Mouse (Mus musculus): ENCODE results near the gene Ddx49. TPM values are rescaled to one million over a fixed set of nuclear protein-coding genes. Genes with fewer than 3 reads are reported as not detected.

Ddx49 gene
- polyA plus RNA-seq, 1 experiment from 2014 or later, result 53.8 TPM

DNA sequence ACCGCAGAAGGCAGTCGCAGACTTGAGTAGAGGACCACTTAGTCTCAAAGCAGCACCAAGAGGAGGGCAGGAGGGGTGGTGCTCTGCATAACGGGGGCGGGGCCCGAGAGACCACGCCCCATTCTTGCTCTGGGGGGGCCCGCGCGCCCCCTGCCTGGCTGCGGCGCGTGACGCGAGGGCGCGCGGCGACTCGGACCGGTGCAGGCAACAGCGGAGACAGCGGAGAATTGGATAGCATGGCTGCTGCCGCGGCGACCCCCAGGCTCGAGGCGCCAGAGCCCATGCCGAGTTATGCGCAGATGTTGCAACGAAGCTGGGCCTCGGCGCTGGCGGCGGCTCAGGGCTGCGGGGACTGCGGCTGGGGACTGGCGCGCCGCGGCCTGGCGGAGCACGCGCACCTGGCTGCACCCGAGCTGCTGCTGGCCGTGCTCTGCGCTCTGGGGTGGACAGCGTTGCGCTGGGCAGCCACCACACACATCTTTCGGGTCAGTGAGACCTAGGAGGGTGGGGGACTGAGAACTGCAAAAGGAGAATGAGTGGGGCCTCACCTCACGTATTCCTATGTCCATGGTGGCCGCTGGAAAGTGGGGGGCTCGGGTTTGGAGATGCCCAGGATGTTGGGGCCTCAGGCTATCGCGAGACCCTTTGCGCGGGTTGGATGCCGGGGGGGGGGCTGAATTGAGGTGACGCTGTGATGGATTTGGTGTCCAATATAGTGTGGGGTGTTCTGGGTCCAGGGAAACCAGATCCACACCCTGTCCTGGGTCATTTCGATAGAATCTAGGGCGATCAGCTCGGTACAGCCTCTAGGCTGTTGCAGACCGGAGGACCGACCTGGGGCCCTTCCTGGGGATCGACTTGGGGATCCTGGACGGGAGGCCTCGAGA is 13.6 kb upstream of the Ddx49 start, which contains the start of gene Cers1:
TSS of gene Cers1 (plus strand) at position 152 of the 887 bp plus-strand sequence.
- peak within 1 kb of the TSS; percentile 63 for H3K4me2 ChIP-seq (replicated peaks)
- H3K27ac ChIP-seq (replicated peaks), result peak within 1 kb of the TSS; percentile 89
- ATAC-seq (replicated peaks), result peak; percentile 44
- peaks cover 32% of the 10 kb centered on the region for H3K36me3 ChIP-seq
- H3K9ac ChIP-seq (replicated peaks), result peak within 1 kb of the TSS; percentile 74
- peaks cover 32% of the 10 kb centered on the region for H3K4me1 ChIP-seq
- H3K9me3 ChIP-seq, result no peaks in the 10 kb centered on the region
- H3K4me3 ChIP-seq, result peak within 1 kb of the TSS; percentile 63
- H3K27me3 ChIP-seq, result no peaks in the 10 kb centered on the region
- 1% methylated on average over 66 of the region's 66 CpGs for WGBS

DNA sequence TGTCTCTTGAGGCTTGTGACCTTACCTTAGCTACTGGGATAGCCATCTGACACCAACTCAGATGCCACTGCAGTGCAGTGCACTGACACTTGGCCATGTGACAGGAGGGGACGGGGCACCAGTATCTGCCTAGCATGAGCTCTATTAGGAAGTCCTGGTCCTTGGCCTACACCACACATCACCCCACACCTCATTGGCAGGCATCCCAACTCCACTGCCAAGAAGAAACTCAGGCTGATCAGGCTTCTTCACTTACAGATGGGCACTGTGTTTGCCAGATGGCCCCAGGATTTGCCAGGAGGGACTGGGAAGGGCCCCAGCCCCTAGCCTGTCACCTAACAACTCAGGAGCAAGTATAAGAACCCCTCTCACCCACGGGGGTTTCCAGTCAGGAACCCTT is 11.1 kb upstream of the Ddx49 start:
- Histone ChIP-seq H3K4me1 (peaks cover 32% of the 10 kb centered on the region), H3K27me3 (no peaks in the 10 kb centered on the region), H3K4me3 (no peak overlapping the region), H3K9ac (replicated peaks) (no peak overlapping the region), H3K9me3 (no peaks in the 10 kb centered on the region), H3K4me2 (replicated peaks) (no peak overlapping the region), H3K27ac (replicated peaks) (no peak overlapping the region), H3K36me3 (peaks cover 39% of the 10 kb centered on the region)
- WGBS, result 68% methylated on average over 2 of the region's 2 CpGs
- no peak for ATAC-seq (replicated peaks)

DNA sequence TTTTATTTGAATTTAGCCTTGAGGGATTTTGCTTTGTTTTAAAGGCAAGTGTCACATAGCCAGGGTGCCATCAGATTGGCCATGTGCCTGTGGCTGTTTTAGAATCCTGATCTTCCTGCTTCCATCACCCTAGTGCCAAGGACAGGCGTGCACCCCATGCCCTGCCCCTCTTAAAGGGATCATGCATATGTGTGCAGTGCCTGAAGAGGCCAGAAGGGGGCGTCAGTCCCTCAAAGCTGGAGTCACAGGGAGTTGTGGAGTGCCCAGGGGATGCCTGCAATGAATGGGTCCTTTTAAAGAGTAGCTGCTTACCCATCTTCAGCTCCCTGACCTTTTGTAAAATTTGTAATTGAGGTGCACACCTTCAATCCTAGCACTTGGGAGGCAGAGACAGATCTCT is 7.0 kb upstream of the Ddx49 start:
- Histone ChIP-seq H3K4me1 (peaks cover 5% of the 10 kb centered on the region), H3K4me3 (no peak overlapping the region), H3K27ac (replicated peaks) (no peak overlapping the region), H3K9me3 (no peaks in the 10 kb centered on the region), H3K36me3 (peaks cover 72% of the 10 kb centered on the region), H3K27me3 (no peaks in the 10 kb centered on the region), H3K9ac (replicated peaks) (no peak overlapping the region), H3K4me2 (replicated peaks) (no peak overlapping the region)
- ATAC-seq (replicated peaks), result no peak
- 19% methylated on average over 2 of the region's 2 CpGs for WGBS

DNA sequence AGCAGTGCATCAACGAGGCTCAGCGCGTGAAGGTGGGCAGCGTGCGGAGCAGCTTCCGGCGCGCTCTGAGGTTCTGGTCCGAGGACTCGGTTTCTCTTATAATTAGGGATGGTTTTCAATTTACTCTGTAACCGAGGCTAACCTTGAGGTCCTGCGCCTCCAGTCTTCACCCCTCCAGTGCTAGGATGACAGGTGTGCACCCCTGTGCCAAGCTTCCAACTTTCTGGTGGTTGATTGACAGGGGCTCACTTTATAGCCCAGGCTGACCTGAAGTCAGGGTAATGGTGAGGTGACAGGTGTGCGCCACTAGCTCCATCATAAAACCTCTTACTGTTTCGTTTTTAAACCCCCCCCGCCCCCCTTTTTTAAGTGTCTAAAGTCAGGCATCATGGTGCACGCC is 612 bp upstream of the Ddx49 start:
- peak; percentile 51 for ATAC-seq (replicated peaks)
- Histone ChIP-seq H3K27me3 (no peaks in the 10 kb centered on the region), H3K4me2 (replicated peaks) (peak overlapping the region; percentile 91), H3K9me3 (no peaks in the 10 kb centered on the region), H3K27ac (replicated peaks) (peak overlapping the region; percentile 74), H3K4me1 (peaks cover 28% of the 10 kb centered on the region), H3K4me3 (peak overlapping the region; percentile 81), H3K36me3 (peaks cover 40% of the 10 kb centered on the region), H3K9ac (replicated peaks) (peak overlapping the region; percentile 68)
- 5% methylated on average over 16 of the region's 16 CpGs for WGBS

DNA sequence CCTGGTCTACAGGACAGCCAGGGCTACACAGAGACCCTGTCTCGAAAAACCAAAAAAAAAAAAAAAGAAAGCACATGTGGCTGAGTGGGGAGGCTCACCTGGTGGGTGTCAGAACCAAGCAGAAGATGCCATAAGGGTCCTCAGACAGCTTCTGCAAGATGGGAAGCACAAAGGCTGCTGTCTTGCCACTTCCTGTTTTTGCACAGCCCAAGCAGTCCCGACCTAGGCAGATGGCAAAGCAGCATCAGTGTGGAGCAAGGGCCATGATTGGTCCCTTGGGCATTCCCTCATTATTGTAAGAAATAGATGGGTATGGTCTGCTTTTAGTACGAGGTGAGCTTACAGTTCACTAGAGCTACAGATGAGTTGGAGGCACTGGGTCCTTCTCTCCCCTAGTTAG is 1.4 kb downstream of the Ddx49 start:
- WGBS, result 91% methylated on average over 3 of the region's 3 CpGs
- no peak for ATAC-seq (replicated peaks)
- H3K4me2 ChIP-seq (replicated peaks), result no peak overlapping the region
- no peaks in the 10 kb centered on the region for H3K9me3 ChIP-seq
- H3K4me1 ChIP-seq, result peaks cover 28% of the 10 kb centered on the region
- H3K27me3 ChIP-seq, result no peaks in the 10 kb centered on the region
- H3K4me3 ChIP-seq, result no peak overlapping the region
- H3K9ac ChIP-seq (replicated peaks), result no peak overlapping the region
- H3K36me3 ChIP-seq, result peaks cover 43% of the 10 kb centered on the region
- H3K27ac ChIP-seq (replicated peaks), result no peak overlapping the region

DNA sequence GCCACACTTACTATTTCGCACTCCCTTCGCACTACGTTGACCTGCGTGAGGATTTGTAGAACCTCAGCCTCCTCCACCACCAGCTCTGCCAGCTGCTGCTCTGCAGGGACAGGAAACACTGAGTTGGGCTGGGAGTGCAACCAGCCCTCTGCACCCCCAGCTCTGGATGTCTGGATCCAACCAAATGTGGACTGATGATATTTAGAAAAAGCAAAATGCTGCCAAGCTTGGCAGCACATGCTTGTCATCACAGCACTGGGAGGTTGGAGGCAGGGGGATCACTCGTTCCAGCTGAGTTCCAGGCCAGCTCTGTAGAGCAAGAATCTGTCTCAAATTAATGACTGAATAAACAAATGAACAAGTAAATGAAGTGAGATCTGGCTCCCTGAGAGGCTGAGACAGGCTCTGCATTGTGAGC is 8.3 kb downstream of the Ddx49 start:
- ATAC-seq (replicated peaks), result no peak
- H3K9me3 ChIP-seq, result no peaks in the 10 kb centered on the region
- 77% methylated on average over 5 of the region's 5 CpGs for WGBS
- H3K4me2 ChIP-seq (replicated peaks), result no peak overlapping the region
- no peaks in the 10 kb centered on the region for H3K27me3 ChIP-seq
- H3K4me3 ChIP-seq, result no peak overlapping the region
- H3K27ac ChIP-seq (replicated peaks), result no peak overlapping the region
- H3K4me1 ChIP-seq, result no peaks in the 10 kb centered on the region
- no peak overlapping the region for H3K9ac ChIP-seq (replicated peaks)
- H3K36me3 ChIP-seq, result peaks cover 89% of the 10 kb centered on the region

DNA sequence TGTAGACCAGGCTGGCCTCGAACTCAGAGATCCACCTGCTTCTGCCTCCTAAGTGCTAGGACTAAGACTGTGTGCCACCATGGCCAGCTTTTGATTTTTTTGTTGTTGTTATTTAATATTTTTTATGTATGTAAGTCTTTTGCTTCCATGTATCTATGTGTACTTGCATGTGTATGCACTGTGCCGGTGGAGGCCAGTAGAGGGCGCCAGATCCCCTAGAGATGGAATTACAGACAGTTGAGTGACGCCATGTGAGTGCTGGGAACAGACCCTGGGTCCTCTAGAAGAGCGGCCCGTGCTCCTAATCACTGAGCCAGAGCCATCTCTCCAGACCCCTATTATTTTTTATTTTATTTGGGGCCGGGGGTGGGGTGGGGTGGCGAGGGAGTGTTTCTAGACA is 15.6 kb downstream of the Ddx49 start:
- 89% methylated on average over 8 of the region's 8 CpGs for WGBS
- no peaks in the 10 kb centered on the region for H3K27me3 ChIP-seq
- H3K4me1 ChIP-seq, result peaks cover 16% of the 10 kb centered on the region
- peaks cover 49% of the 10 kb centered on the region for H3K36me3 ChIP-seq
- H3K4me2 ChIP-seq (replicated peaks), result no peak overlapping the region
- H3K4me3 ChIP-seq, result no peak overlapping the region
- no peak overlapping the region for H3K27ac ChIP-seq (replicated peaks)
- no peak overlapping the region for H3K9ac ChIP-seq (replicated peaks)
- ATAC-seq (replicated peaks), result no peak
- H3K9me3 ChIP-seq, result no peaks in the 10 kb centered on the region

DNA sequence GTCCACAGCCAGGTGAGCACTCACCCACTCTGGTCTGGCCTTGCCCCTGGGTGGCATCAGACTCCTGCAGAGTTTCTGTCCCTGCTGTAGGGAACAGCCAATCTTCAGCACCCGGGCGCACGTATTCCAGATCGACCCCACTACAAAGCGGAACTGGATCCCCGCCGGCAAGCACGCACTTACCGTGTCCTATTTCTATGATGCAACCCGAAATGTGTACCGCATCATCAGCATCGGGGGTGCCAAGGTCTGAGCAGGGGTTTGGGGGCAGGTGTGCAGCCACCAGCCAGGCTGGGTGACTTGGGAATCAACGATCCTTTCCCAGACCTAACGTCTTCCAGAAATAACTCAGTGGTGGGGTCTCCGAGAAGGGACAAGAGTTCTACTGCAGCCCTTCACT is 17.0 kb downstream of the Ddx49 start:
- Histone ChIP-seq H3K27me3 (no peaks in the 10 kb centered on the region), H3K4me3 (no peak overlapping the region), H3K36me3 (peaks cover 34% of the 10 kb centered on the region), H3K27ac (replicated peaks) (no peak overlapping the region), H3K9me3 (no peaks in the 10 kb centered on the region), H3K4me2 (replicated peaks) (no peak overlapping the region), H3K4me1 (peaks cover 16% of the 10 kb centered on the region), H3K9ac (replicated peaks) (no peak overlapping the region)
- no peak for ATAC-seq (replicated peaks)
- 97% methylated on average over 15 of the region's 15 CpGs for WGBS

DNA sequence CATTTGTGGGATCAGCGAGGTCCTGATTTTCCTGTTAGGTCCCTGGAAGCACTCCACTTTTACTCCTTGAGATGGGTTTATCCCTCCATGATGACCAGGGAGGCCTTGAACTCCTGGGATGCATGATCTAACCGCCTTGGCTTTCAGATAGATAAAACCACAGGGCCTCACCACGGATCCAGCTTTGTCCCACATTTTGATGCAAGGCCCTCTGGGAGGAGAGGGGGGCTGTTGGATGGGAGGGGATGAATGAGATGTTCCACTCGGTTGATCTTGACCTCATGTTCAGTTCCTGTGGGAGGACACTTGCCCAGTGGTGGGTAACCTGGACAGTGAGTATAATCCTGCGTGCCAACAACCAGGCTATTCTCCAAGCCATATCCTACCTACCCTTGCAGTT is 17.9 kb downstream of the Ddx49 start:
- peaks cover 16% of the 10 kb centered on the region for H3K4me1 ChIP-seq
- no peak overlapping the region for H3K4me2 ChIP-seq (replicated peaks)
- H3K9me3 ChIP-seq, result no peaks in the 10 kb centered on the region
- WGBS, result 79% methylated on average over 5 of the region's 5 CpGs
- no peak overlapping the region for H3K27ac ChIP-seq (replicated peaks)
- no peaks in the 10 kb centered on the region for H3K27me3 ChIP-seq
- no peak overlapping the region for H3K9ac ChIP-seq (replicated peaks)
- no peak for ATAC-seq (replicated peaks)
- H3K4me3 ChIP-seq, result no peak overlapping the region
- H3K36me3 ChIP-seq, result peaks cover 28% of the 10 kb centered on the region

DNA sequence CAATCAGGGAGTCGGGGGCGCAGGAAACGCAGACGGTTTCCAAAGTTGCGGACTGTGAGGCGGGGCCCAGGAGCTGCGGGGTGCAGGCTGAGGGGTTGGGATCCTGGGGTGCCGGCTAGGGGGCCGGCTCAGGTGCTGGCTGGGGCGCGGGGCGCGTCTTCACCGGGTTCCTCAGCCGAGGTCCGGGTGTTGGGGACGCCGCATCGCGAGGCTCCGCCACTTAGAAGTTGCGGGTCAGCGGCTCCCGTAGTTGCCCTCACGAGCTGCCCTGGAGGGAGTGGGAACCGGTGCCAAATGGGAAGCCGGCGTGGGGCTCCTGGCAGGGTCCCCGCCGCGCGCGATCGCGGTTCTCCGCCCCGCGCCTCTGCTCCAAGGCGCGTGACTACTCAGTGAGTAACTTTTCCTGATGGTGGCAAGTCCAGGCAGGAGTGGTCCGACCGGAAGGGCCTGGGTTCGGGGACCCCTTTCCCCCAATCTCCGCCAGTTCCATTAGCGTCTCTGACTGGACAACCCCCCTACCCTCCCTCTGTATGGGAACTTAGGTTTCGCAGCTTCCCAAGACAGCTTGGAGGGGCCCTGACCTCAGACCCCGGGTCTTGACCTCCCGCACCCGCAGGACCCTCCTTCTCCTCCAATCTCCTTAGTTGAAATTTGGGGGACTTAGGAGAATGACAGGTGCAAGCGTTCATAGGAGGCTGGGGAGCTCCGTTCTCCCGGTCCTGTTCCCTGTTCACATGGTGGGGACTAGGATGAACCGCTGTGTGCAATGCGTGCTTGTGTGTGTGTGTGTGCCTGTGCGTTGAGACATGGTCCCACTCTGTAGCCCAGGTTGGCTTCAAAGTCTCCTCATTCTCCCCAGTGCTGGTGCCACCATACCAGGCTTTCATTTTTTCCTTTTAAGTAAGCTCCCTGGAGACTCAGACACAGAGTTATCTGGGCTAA is 18.9 kb downstream of the Ddx49 start:
- H3K4me2 ChIP-seq (replicated peaks), result peak overlapping the region; percentile 89
- peak; percentile 66 for ATAC-seq (replicated peaks)
- H3K36me3 ChIP-seq, result peaks cover 20% of the 10 kb centered on the region
- H3K9me3 ChIP-seq, result no peaks in the 10 kb centered on the region
- H3K4me1 ChIP-seq, result peaks cover 16% of the 10 kb centered on the region
- peak overlapping the region; percentile 92 for H3K9ac ChIP-seq (replicated peaks)
- WGBS, result under 1% methylated on average over 54 of the region's 55 CpGs
- peak overlapping the region; percentile 56 for H3K27ac ChIP-seq (replicated peaks)
- peak overlapping the region; percentile 70 for H3K4me3 ChIP-seq
- H3K27me3 ChIP-seq, result no peaks in the 10 kb centered on the region

DNA sequence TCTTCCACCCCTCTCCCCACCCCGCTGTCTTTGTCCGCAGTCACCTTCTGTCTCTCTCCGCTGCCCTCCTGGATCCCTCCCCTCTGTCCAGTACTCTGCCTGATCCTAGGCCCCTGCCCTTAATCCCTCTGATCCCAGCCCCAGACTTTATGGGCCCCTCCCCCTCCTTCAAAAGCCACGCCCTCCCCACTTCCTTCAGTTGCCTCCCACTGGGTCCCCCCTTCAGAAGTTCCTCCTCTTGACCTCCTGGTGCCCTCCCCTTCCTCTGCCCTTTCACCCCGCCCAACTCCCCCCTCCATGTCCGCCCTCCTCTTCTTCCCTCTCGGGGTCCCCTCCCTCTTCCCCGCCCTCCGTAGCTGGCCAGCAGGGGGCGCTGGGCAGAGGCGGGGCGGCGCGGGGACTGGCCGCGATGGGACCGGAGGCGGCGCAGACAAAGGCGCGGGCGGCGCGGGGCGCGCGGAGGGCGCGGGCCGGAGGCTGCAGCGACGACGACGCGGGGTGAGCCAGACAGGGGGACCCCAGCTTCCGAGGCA is 19.6 kb downstream of the Ddx49 start, which contains the start of gene Homer3:
TSS of gene Homer3 (plus strand) at position 225 of the 533 bp plus-strand sequence.
- Histone ChIP-seq H3K4me3 (peak within 1 kb of the TSS; percentile 70), H3K9me3 (no peaks in the 10 kb centered on the region), H3K9ac (replicated peaks) (peak within 1 kb of the TSS; percentile 92), H3K36me3 (peaks cover 18% of the 10 kb centered on the region), H3K27ac (replicated peaks) (peak within 1 kb of the TSS; percentile 56), H3K4me2 (replicated peaks) (peak within 1 kb of the TSS; percentile 89), H3K27me3 (no peaks in the 10 kb centered on the region), H3K4me1 (peaks cover 16% of the 10 kb centered on the region)
- WGBS, result under 1% methylated on average over 36 of the region's 36 CpGs
- peak; percentile 85 for ATAC-seq (replicated peaks)

DNA sequence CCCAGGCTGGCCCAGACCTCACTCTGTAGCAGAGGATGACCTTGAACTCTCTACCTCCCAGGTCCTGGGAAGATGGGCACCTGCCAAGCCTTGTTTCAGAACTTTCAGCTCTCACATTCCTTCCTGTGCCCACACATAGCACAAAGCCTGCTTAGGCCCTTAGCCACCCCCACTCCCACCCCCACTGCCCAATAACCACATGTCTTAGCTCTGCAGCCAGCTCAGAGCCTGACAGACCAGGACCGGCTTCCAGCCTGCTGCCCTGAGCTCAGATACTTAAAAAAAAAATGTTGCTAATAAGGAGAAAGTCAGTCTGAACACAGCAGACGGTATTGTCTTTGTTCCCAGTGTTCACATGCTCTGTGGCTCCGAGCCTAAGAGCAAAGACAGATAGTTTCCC is 21.3 kb downstream of the Ddx49 start:
- Histone ChIP-seq H3K4me2 (replicated peaks) (no peak overlapping the region), H3K27me3 (no peaks in the 10 kb centered on the region), H3K4me1 (peaks cover 16% of the 10 kb centered on the region), H3K9ac (replicated peaks) (no peak overlapping the region), H3K9me3 (no peaks in the 10 kb centered on the region), H3K4me3 (no peak overlapping the region), H3K36me3 (peaks cover 3% of the 10 kb centered on the region), H3K27ac (replicated peaks) (no peak overlapping the region)
- ATAC-seq (replicated peaks), result no peak
- 29% methylated on average over 3 of the region's 3 CpGs for WGBS
